Mouse (Mus musculus) lung, embryonic 15.5 days (tissue): ENCODE results near the gene Cav1. TPM values are rescaled to one million over a fixed set of nuclear protein-coding genes. Genes with fewer than 3 reads are reported as not detected.

Experiments
- ATAC-seq: fragments of 200-750 bp; cut with Nextera tagmentation; 2 replicates; pipeline ENCODE4 v1.8.0; 2017; ENCODE audit warnings: moderate number of reproducible peaks, borderline replicate concordance; ENCODE audit not compliant: low FRiP score, low TSS enrichment; ENCODE audit errors: extremely low read depth
- H3K27ac ChIP-seq: fragments of 300-500 bp; sonication (generic); 2 replicates; pipeline ENCODE4 v1.5.1; 2015; ENCODE audit warnings: moderate library complexity, mild to moderate bottlenecking, inconsistent platforms
- H3K27me3 ChIP-seq: fragments of 300-500 bp; sonication (generic); 2 replicates; pipeline ENCODE4 v1.6.1; 2015; ENCODE audit warnings: inconsistent platforms
- H3K36me3 ChIP-seq: fragments of 300-500 bp; sonication (generic); 2 replicates; pipeline ENCODE4 v1.6.1; 2015; ENCODE audit warnings: inconsistent platforms
- H3K4me1 ChIP-seq: fragments of 300-500 bp; sonication (generic); 2 replicates; pipeline ENCODE4 v1.6.1; 2015; ENCODE audit warnings: inconsistent platforms
- H3K4me2 ChIP-seq: fragments of 300-500 bp; sonication (generic); 2 replicates; pipeline ENCODE4 v1.6.1; 2015; ENCODE audit warnings: inconsistent platforms, mild to moderate bottlenecking, moderate library complexity
- H3K4me3 ChIP-seq: fragments of 300-500 bp; sonication (generic); 2 replicates; pipeline ENCODE4 v1.5.1; 2015; ENCODE audit warnings: mild to moderate bottlenecking, inconsistent platforms
- H3K9ac ChIP-seq: fragments of 300-500 bp; sonication (generic); 2 replicates; pipeline ENCODE4 v1.6.1; 2015; ENCODE audit warnings: inconsistent platforms
- H3K9me3 ChIP-seq: fragments of 300-500 bp; sonication (generic); 2 replicates; pipeline ENCODE4 v1.6.1; 2016; ENCODE audit warnings: inconsistent platforms
- WGBS: fragments of 180-500 bp; shearing (Covaris S2); methylation state at CpG from one replicate; pipeline ENCODE4 v1.1.7; 2015; 5-methylcytosine and 5-hydroxymethylcytosine counted together
- polyA plus RNA-seq: library from polyadenylated mRNA; unstranded; fragments of >200 nt; fragmentation: Nextera tagmentation; extraction: Ambion mirVana; gene quantifications from 2 replicates; pipeline ENCODE4 v1.2.1, GENCODE M21; 2015

Cav1 gene
- polyA plus RNA-seq, 1 experiment from 2014 or later: 528 TPM

- no peak overlapping the region for H3K4me2 ChIP-seq
- H3K4me1 ChIP-seq: no peaks in the 10 kb centered on the region
- H3K27ac ChIP-seq: no peak overlapping the region
- no peak overlapping the region for H3K4me3 ChIP-seq
- H3K9ac ChIP-seq: no peak overlapping the region
- no peaks in the 10 kb centered on the region for H3K36me3 ChIP-seq
- H3K27me3 ChIP-seq: no peaks in the 10 kb centered on the region
- 77% methylated on average over 5 of the region's 5 CpGs for WGBS
- no peak for ATAC-seq
- H3K9me3 ChIP-seq: no peaks in the 10 kb centered on the region
These were observed 11.0 kb upstream of the Cav1 start for GRCm38 (mm10) chr6:17295116-17295515.

DNA sequence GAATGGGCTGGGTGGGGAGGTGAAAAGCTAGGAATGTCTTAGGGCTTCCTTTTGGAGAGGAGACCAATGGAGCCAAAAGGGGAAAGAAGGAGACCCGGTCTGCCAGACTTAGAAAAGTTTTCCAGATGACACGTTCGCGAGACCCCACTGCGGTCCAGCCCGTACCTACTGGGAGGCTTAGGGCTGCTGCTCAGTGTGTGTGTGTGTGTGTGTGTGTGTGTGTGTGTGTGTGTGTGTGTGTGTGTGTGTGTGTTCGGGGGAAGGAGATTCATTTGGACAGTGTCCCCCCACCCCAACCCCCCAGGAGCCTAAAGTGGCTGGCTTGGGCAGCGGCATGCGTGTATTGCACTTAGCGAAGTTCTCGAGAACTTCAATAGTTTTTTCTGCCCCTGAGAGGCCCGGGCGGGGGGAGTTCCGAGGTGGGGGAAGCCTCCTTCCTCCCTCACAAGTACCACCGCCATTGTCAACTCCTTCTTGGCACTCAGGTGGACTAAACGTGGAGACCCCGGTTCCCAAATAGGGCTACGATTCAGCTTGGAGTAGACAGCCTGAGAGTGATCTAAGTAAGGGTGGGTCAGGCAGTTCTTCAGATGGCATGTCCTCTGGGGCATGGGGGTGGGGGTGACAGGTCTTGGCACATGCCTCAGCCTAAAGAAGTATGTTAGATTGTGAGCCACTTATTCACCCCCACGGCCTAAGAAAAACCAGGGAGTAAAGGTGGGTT, 629 bp downstream of the Cav1 start:
- peak; percentile 43 for ATAC-seq
- no peaks in the 10 kb centered on the region for H3K27me3 ChIP-seq
- H3K4me2 ChIP-seq: peak overlapping the region; percentile 89
- peak overlapping the region; percentile 93 for H3K27ac ChIP-seq
- WGBS: 1% methylated on average over 18 of the region's 19 CpGs
- peaks cover 20% of the 10 kb centered on the region for H3K4me1 ChIP-seq
- peak overlapping the region; percentile 66 for H3K9ac ChIP-seq
- H3K4me3 ChIP-seq: peak overlapping the region; percentile 56
- no peaks in the 10 kb centered on the region for H3K36me3 ChIP-seq
- H3K9me3 ChIP-seq: no peaks in the 10 kb centered on the region

DNA sequence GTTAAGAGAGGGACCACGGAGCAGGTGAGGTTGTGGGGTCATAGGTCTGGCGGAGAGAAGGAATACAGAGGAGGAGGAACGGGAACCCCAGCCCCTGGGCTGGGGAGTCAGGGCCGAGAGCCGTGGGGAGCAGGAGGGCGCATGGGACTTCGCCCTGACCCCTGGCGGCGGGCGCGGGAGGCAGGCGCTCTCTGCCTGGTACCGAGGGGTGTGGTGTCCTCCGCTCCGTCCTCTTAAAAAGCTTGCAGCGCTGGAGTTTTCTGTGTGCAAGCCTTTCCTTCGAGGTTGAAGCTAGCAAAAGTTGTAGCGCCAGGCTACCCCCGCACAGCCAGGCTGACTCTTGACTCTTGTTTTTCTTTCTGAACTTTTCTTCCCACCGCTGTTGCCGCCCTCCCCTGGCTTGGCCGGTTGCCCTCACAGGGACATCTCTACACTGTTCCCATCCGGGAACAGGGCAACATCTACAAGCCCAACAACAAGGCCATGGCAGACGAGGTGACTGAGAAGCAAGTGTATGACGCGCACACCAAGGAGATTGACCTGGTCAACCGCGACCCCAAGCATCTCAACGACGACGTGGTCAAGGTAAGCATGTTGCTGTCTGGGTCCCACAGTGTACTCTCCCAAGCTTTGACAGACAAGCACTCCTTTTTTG, 1.5 kb downstream of the Cav1 start:
- Histone ChIP-seq H3K4me2 (peak overlapping the region; percentile 89), H3K9ac (peak overlapping the region; percentile 66), H3K9me3 (no peaks in the 10 kb centered on the region), H3K36me3 (no peaks in the 10 kb centered on the region), H3K27ac (peak overlapping the region; percentile 93), H3K27me3 (no peaks in the 10 kb centered on the region), H3K4me1 (peaks cover 20% of the 10 kb centered on the region), H3K4me3 (peak overlapping the region; percentile 56)
- peak; percentile 82 for ATAC-seq
- 2% methylated on average over 30 of the region's 31 CpGs for WGBS

- Histone ChIP-seq H3K27me3 (no peaks in the 10 kb centered on the region), H3K36me3 (no peaks in the 10 kb centered on the region), H3K4me3 (peak overlapping the region; percentile 56), H3K9me3 (no peaks in the 10 kb centered on the region), H3K4me2 (peak overlapping the region; percentile 89), H3K27ac (no peak overlapping the region), H3K4me1 (peaks cover 20% of the 10 kb centered on the region), H3K9ac (0 out of 2 replicates have a peak overlapping the region, but pooled peaks have one; percentile 9)
- WGBS: 43% methylated on average over 2 of the region's 2 CpGs
- no peak for ATAC-seq
These were observed 2.5 kb downstream of the Cav1 start for GRCm38 (mm10) chr6:17308661-17309060.

DNA sequence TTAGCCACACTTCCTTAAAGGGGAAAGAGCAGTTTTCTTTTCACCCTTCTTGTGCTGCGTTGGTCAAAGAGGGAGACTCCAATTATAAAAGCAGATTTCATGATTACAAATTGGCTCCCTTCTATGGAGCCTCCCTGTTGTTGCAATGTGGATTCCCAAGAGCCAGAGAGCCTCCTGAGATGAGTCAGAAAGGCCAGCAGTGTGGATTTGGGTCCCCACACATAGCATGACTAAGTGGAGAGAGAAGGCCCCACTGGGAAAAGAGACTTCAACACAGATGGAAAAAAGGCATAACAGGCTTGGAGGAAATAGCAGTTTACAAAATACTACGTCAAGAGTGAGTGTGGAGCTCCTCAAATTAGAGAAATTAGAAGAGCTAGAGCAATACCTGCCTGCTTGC, 3.1 kb downstream of the Cav1 start:
- Histone ChIP-seq H3K9ac (no peak overlapping the region), H3K27me3 (no peaks in the 10 kb centered on the region), H3K4me2 (peak overlapping the region; percentile 89), H3K9me3 (no peaks in the 10 kb centered on the region), H3K36me3 (no peaks in the 10 kb centered on the region), H3K4me3 (peak overlapping the region; percentile 56), H3K4me1 (peaks cover 20% of the 10 kb centered on the region), H3K27ac (no peak overlapping the region)
- WGBS: 67% methylated on average over 2 of the region's 2 CpGs
- ATAC-seq: no peak

- 72% methylated on average over 2 of the region's 2 CpGs for WGBS
- ATAC-seq: no peak
- H3K4me1 ChIP-seq: peaks cover 21% of the 10 kb centered on the region
- H3K9me3 ChIP-seq: no peaks in the 10 kb centered on the region
- H3K4me2 ChIP-seq: no peak overlapping the region; the same call in 1 of the 2 replicates
- no peaks in the 10 kb centered on the region for H3K27me3 ChIP-seq
- H3K9ac ChIP-seq: no peak overlapping the region
- H3K36me3 ChIP-seq: no peaks in the 10 kb centered on the region
- no peak overlapping the region for H3K4me3 ChIP-seq
- H3K27ac ChIP-seq: no peak overlapping the region
These were observed 8.1 kb downstream of the Cav1 start for GRCm38 (mm10) chr6:17314241-17314640.

DNA sequence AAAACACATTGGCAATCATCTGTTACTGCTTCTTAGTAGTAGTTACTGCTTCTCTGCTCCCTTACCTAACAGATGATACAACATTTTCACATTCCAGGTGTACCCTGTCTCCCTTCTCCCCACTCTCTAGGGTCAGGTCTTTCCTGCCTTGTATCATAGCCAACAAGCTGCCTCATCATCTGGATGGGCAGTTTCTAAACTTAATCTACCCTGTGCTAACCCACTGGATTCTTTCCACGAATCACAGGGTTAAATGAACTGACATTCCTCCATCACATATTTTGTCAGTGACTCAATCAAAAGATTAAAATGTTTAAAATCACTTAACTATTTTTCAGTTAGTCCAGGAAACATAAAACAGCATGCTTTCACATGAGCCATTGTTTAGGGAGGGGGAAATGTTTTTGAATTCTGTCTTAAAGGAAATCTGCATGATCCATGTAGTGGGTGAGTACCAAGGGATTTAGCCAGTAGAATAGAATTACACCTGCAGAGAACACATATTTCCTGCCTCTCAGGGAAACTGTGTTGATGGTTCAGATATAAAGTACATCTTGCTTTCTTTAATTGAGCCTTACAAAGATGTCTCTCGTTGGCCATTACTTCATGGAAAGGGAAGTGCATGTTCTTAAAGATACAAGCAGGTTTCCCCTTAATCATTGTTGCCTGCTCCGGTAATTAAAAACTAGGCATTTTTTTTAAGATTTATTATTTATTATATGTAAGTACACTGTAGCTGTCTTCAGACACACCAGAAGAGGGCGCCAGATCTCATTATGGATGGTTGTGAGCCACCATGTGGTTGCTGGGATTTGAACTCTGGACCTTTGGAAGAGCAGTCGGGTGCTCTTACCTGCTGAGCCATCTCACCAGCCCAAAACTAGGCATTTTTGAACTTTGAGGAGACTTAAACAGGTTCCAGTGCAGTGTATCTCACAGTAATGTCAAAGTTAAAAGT, 8.8 kb downstream of the Cav1 start:
- 72% methylated on average over 5 of the region's 5 CpGs for WGBS
- no peaks in the 10 kb centered on the region for H3K9me3 ChIP-seq
- no peak overlapping the region for H3K4me3 ChIP-seq
- no peaks in the 10 kb centered on the region for H3K36me3 ChIP-seq
- no peak overlapping the region; the same call in 1 of the 2 replicates for H3K4me2 ChIP-seq
- no peaks in the 10 kb centered on the region for H3K27me3 ChIP-seq
- H3K9ac ChIP-seq: no peak overlapping the region
- no peak overlapping the region; the same call in 1 of the 2 replicates for H3K27ac ChIP-seq
- H3K4me1 ChIP-seq: peaks cover 21% of the 10 kb centered on the region
- ATAC-seq: no peak

DNA sequence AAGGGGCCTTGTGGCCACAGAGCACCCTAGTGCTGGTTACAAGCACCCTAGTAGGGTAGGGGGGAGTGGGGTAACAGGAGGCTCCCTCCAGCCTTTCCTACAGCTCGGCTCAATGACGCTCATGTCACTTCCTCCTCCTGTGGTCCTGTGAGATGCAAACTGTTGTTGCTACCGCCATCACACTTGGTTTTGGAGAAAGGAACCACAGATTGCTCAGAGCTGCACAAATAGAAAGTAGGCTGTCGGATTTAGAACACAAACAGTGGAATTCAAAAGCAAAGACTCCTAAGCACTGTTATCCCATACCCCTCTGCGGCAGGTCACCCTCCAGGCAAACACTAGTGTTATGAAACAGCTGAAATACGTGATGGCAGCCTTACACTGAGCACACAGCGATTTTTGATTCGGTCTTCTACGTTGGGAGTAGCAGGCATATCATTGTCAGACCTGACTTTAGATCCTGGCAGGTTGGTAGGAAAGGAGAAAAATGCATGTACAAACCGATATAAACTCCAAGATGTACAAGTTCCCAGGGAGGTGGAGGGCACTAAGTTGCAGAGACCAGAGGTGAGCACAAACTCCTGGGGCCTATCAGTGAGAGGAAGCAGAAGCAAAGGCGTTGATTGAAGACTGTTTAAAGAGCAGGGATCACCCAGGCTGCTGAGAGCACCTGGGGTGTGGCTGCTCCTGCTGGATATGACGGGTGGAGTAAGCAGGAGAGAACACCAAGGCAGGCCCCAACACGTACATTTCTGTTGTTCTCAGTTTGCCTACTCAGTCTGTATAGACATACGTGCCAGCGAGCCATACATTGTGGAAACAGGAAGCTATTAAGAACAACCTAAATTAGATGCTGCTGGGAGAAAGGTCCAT, 10.4 kb downstream of the Cav1 start:
- H3K27ac ChIP-seq: peak overlapping the region; percentile 74
- ATAC-seq: peak; percentile 74; the same call in 1 of the 2 replicates
- no peak overlapping the region for H3K9ac ChIP-seq
- no peaks in the 10 kb centered on the region for H3K9me3 ChIP-seq
- H3K4me2 ChIP-seq: no peak overlapping the region
- WGBS: 49% methylated on average over 15 of the region's 15 CpGs
- no peak overlapping the region for H3K4me3 ChIP-seq
- no peaks in the 10 kb centered on the region for H3K27me3 ChIP-seq
- H3K4me1 ChIP-seq: peaks cover 21% of the 10 kb centered on the region
- no peaks in the 10 kb centered on the region for H3K36me3 ChIP-seq

- WGBS: 7% methylated on average over 1 of the region's 1 CpGs
- Histone ChIP-seq H3K27ac (peak overlapping the region; percentile 74; the same call in 1 of the 2 replicates), H3K4me1 (peaks cover 21% of the 10 kb centered on the region), H3K27me3 (no peaks in the 10 kb centered on the region), H3K9ac (no peak overlapping the region), H3K4me3 (no peak overlapping the region), H3K9me3 (no peaks in the 10 kb centered on the region), H3K36me3 (no peaks in the 10 kb centered on the region), H3K4me2 (no peak overlapping the region)
- peak; percentile 69; the same call in 1 of the 2 replicates for ATAC-seq
These were observed 11.0 kb downstream of the Cav1 start for GRCm38 (mm10) chr6:17317167-17317524.

DNA sequence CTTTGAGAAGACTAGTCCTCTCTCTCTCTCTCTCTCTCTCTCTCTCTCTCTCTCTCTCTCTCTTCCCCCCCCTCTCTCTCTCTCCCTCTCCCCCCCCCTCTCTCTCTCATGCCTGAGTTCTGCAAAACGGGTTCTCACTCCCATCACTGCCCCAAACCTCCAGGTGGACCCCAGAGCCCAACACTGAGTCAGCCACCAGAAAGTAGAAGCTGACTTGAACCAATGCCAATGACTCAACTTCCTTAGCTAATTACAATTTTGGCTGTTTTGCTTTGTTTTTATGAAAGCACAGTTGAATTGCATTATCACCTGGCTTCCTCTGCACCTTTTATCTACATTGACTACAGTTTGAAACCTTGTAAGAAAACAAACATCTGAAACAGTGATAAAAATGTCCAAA, 11.8 kb downstream of the Cav1 start:
- no peak for ATAC-seq
- Histone ChIP-seq H3K9me3 (no peaks in the 10 kb centered on the region), H3K4me2 (no peak overlapping the region), H3K27me3 (no peaks in the 10 kb centered on the region), H3K27ac (no peak overlapping the region), H3K36me3 (no peaks in the 10 kb centered on the region), H3K4me3 (no peak overlapping the region), H3K4me1 (peaks cover 21% of the 10 kb centered on the region), H3K9ac (no peak overlapping the region)
- WGBS: 27% methylated on average over 1 of the region's 1 CpGs

DNA sequence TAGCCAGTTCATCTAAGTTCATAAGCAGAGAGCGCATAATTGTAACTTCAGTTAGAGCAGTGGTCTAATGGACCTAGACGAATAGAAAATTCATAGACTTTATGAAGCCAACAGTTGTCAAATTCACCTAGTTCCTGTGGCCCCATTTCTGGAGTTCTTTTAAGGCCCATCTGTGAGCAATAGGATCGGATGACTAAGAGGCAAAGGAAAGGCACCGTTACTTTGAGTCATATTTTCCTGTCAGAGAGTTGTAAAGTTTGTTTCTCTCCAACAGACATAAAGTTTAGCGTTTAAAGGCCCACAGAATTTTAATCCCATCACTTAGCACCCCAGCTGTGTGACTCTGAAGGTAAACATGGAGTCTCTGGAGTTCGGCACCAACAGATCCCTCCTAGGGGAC, 15.8 kb downstream of the Cav1 start:
- no peak overlapping the region for H3K4me2 ChIP-seq
- no peak overlapping the region for H3K4me3 ChIP-seq
- no peak overlapping the region for H3K27ac ChIP-seq
- H3K9ac ChIP-seq: no peak overlapping the region
- no peaks in the 10 kb centered on the region for H3K36me3 ChIP-seq
- no peak for ATAC-seq
- H3K27me3 ChIP-seq: no peaks in the 10 kb centered on the region
- WGBS: 62% methylated on average over 6 of the region's 6 CpGs
- peaks cover 7% of the 10 kb centered on the region for H3K4me1 ChIP-seq
- no peaks in the 10 kb centered on the region for H3K9me3 ChIP-seq
